Mouse (Mus musculus): Measurements from ENCODE around the gene Fan1.
A peak's percentile ranks its signal among the peaks of the same experiment; 100 is the strongest.

Gene Fan1

DNA sequence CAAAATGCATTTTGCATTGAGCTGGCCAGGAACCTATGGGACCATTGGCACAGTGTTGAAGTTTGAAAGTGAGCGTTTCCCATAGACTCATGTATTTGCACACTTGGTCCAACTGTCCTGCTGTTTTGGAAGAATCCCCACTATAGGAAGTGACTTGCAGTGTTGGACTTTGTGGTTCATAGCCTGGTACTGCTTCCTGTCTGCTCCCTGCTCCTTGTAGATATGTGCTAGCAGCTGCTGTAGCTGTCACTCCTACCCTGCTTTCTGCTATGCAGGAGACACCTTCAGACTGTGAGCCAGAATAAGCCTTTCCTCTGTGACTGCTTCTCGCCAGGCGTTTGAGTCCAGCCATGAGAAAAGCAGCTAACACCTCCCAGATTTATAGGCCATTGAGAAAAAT is 42.6 kb downstream of the Fan1 start:
- peak; percentile 40 for DNase-seq

DNA sequence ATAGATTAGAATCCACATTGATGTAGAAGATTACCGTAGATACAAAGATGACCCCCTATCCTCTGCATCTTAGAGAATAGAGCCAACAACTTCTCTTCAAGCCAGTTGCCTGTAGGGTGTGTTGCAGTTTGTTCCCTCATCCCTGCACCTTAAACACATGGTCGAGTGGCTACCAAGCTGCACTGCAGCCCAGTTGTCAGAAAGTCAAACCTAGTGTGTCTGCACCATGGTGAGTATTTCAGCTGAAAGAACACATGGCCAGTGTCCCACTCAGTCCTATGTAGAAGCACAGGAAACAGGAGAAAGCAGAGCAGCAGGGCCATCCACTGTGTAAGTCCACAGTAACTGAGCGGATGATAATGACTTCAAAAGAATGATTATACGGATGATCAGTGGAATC is 46.4 kb downstream of the Fan1 start:
- peak; percentile 53 for DNase-seq

DNA sequence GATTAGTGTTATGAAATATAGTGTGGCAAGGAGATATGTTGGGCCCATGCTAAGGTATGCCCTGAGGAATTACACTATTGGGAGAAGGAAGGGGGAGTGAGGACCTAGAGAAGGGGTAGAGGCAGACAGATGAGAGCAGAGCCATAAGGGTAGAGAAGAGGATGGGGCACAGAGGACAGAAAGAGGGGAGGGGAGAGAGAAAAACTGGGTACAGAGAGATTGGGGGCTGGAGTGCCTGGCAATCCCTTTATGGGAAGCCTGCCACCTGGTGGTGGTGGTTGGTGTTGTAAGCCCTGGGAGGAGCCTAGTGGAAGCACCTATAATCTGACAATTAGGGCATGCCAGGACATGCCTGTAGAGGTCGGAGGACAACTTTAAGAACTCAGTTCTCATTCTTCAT is 47.0 kb downstream of the Fan1 start:
- peak; percentile 92 for DNase-seq

DNA sequence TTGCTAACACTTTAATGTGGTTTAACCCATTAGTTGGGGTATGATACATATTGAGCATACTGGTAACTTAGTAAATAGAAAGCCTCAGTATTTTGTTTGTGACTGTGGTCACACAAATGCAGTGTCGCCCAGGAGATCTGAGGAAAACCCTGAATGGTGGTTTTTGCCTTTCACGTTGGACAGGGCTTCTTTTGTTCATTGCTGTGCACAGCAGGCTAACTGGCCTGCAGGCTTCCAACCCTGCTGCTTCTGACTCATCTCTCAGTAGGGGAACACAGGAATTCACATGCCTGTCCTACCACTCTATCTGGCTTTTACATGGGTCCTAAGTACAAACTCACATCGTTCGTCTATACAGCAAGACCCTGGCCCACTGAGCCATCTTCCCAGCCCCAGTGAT is 52.2 kb downstream of the Fan1 start:
- peak; percentile 62 for DNase-seq

DNA sequence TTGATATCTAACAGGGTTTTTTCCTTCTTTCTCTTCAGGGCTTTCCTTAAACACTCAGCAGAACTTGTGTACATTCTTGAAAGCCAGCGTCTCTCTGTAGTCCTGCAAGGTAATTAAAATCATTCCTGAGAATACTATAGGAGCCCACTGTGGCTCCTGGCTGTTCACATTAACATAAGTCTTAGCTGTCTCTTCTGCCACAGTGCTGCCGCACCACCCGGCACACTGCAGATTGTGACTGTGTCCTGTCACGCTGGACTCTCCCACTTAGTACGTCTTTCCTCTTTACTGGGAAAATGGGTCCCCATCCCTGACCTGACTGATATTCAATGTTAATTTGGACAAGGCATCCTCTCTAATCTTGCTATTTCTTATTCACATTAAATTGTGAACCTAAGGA is 52.8 kb downstream of the Fan1 start:
- DNase-seq, result peak; percentile 61

DNA sequence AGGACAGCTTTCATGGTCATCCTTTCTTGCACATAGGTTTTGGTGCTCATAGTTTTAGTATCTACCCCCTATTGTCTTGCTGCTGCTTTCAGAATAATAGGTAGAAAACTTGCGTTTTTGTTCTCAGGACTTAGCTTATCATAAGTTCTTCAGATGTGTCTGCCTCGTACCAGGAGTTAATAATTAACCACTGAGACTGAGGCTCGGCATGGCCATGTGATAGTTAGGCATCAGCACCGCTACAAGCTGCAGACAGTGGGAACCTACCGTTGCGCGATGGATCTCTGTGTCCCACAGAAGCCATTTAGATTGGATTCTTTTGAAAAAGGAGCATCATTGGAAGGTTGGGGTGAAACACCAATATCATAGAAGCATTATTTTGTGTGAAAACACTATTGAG is 61.1 kb downstream of the Fan1 start:
- DNase-seq, result peak; percentile 18

DNA sequence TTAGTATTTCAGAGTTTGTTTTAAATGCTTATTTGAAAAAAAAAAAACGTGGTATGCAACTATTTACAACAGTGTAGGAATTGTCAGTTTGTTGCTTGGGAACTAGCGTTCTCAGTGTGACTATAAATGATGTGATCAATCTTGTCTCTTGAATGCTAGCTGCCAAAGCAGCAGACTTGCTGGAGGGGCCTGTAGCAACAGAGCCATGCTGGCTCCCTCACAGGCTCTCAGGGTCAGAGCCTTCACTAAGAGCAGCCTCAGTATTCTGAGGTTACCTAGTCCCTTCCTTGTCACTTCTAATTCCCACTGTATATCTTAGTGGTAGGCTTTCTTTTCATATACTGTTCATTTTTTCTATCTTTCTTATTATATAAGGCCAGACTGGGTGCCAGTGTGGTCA is 63.1 kb downstream of the Fan1 start:
- peak; percentile 60 for DNase-seq

DNA sequence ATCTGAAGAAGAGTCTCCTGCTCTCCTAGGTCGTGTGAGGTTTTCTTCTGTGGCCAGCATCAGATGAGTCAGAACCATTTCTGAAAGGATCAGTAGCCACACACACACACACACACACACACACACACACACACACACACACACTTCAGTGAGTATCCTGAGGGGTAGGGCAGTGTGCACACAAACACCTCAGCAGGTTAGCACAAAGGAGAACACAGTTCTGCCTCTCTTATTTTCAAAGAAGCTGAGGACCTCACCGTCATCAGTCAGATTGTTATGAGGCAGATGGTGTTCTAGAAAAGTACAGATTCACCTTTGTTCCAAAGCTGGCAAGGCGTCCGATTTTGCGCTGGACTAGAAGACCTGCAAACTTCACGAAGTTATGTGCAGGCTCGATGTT is 63.7 kb downstream of the Fan1 start:
- DNase-seq, result no peak
